Mouse (Mus musculus) testis, adult 10 weeks (tissue): ENCODE results near the gene Olfr1432. TPM values are rescaled to one million over a fixed set of nuclear protein-coding genes. Genes with fewer than 3 reads are reported as not detected.

Source experiments
- polyA plus RNA-seq: library from polyadenylated mRNA; stranded (reverse); fragments of 350-450 nt; fragmentation: Illumina TruSeq; extraction: RNeasy Lipid Tissue Mini Kit (QIAGEN cat#74804); gene quantifications from one replicate; pipeline ENCODE4 v1.2.3, GENCODE M21; 2014; ENCODE audit warnings: low read depth, low replicate concordance

Olfr1432 gene
- 0.22 TPM for polyA plus RNA-seq

DNA sequence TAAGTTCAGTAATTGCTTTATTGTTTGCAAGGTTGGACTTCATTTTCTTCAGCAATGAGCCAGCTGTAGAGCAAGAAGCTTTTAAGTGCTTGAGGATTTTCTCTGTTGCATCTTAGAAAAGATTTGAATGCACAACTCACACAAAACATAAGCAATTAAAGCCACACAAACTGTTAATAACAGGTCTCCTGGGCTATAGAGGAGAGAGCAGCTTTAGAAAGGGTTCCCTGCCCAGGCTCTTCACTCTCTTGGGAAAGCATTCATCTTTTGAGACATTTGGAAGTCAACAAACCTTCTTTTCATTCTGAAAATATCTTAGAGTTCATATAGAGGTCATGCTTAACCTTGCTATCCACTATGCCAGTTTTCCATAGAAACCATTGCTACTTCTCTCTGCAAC lies at the start of gene Olfr1432:
Gene Olfr1432 (minus strand): TSS at position 101 of the 400 bp plus-strand sequence.

DNA sequence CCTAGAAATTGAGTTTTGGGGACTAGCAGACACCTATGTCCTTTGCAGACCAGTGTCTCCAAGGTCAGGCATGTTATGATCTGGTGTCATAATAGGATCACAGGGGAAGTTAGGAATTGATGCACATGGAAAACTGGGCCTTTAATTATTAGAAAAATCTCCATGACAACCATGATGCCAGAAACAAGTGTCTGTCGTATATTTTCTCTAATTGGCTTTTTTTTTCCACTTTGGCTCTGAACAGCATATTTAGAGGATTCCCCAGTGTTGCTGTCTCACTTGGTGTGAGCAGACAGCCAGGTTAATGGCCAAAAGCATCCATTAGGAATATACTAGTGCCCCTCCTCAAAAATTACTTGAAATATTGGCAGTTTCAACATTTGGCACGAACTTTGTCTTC lies 47.2 kb upstream of the Olfr1432 start, which contains the start of gene Olfr1434:
Gene Olfr1434 (plus strand): TSS at position 301 of the 400 bp plus-strand sequence.

DNA sequence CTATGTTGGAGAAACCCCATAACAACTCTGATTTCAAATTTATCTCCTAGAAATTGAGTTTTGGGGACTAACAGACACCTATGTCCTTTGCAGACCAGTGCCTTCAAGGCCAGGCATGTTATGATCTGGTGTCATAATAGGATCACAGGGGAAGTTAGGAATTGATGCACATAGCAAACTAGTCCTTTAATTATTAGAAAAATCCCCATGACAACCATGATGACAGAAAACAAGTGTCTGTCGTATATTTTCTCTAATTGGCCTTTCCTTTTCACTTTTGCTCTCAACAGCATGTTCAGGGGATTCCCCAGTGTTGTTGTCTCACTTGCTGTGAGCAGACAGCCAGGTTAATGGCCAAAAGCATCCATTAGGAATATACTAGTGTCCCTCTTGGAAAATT lies 28.3 kb upstream of the Olfr1432 start, which contains the start of gene Olfr235:
Gene Olfr235 (plus strand): TSS at position 301 of the 400 bp plus-strand sequence.

DNA sequence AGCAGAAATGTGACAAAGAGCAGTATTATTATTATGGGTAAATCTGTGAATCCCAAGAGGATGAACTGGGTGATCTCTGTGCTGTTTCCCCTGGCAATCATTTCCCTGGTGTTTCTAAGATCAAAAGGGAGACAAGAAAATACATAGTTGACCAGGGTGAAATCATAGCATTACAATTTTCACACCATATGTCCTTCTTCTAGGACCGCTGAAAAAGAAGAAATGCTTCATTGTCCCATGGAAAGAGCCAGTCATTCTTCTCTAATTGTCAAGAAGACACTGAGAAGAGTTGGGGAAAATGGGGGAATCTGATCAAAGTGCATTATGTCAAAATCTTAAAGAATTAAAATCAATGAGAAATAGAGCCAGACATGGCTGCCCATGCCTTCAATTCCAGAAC lies 9.2 kb upstream of the Olfr1432 start, which contains the start of gene Olfr262:
Gene Olfr262 (minus strand): TSS at position 101 of the 400 bp plus-strand sequence.

DNA sequence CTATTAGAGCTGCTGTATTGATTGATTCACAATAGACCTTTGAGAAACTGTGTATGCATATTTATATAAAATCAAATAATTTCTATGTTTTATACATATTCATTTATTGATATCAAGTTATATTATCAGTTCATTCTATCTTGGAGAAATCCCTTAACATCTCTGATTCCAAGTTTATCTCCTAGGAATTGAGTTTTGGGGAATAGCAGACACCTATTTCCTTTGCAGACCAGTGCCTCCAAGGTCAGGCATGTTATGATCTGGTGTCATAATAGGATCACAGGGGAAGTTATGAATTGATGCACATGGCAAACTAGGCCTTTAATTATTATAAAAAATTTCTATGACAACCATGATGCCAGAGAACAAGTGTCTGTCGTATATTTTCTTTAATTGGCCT lies 32.1 kb downstream of the Olfr1432 start, which contains the start of gene Olfr1431:
Gene Olfr1431 (plus strand): TSS at position 301 of the 400 bp plus-strand sequence.

Other genes starting within 250 kb of the Olfr1432 start
- not detected for gene Olfr1423, start 191.3 kb downstream of the Olfr1432 start, polyA plus RNA-seq
- gene Olfr1424, start 169.9 kb downstream of the Olfr1432 start, polyA plus RNA-seq = 0.11 TPM
- not detected for gene Olfr1425, start 154.9 kb downstream of the Olfr1432 start, polyA plus RNA-seq
- gene Olfr1426, start 140.6 kb downstream of the Olfr1432 start, polyA plus RNA-seq = not detected
- not detected for gene Olfr1427, start 129.3 kb downstream of the Olfr1432 start, polyA plus RNA-seq
- gene Olfr1428, start 116.7 kb downstream of the Olfr1432 start, polyA plus RNA-seq = not detected
- 0.17 TPM for gene Olfr76, start 109.4 kb downstream of the Olfr1432 start, polyA plus RNA-seq
- 0.10 TPM for gene Olfr1555-ps1, start 62.5 kb downstream of the Olfr1432 start, polyA plus RNA-seq
- not detected for gene Olfr1431, start 32.0 kb downstream of the Olfr1432 start, polyA plus RNA-seq
- gene Olfr262, start 9.1 kb upstream of the Olfr1432 start, polyA plus RNA-seq = 0.71 TPM
- gene Olfr235, start 28.4 kb upstream of the Olfr1432 start, polyA plus RNA-seq = not detected
- not detected for gene Olfr1434, start 47.3 kb upstream of the Olfr1432 start, polyA plus RNA-seq
- not detected for gene Olfr1436, start 66.5 kb upstream of the Olfr1432 start, polyA plus RNA-seq
- gene Olfr1437, start 92.5 kb upstream of the Olfr1432 start, polyA plus RNA-seq = not detected
- not detected for gene Olfr1438-ps1, start 103.3 kb upstream of the Olfr1432 start, polyA plus RNA-seq
- not detected for gene Olfr1440, start 154.7 kb upstream of the Olfr1432 start, polyA plus RNA-seq
- not detected for gene Olfr1441, start 184.8 kb upstream of the Olfr1432 start, polyA plus RNA-seq
- gene Pfpl, start 195.3 kb upstream of the Olfr1432 start, polyA plus RNA-seq = 0.15 TPM
- 17.7 TPM for gene Mpeg1, start 228.2 kb upstream of the Olfr1432 start, polyA plus RNA-seq